Mouse (Mus musculus) embryonic facial prominence, embryonic 10.5 days (tissue): ENCODE measurements around the gene Ptgs1. TPM values are rescaled to one million over a fixed set of nuclear protein-coding genes. Genes with fewer than 3 reads are reported as not detected.

Experiments used
- DNase-seq: peaks from one replicate; pipeline ENCODE4 v3.0.0-alpha.2; 2017; ENCODE audit warnings: low spot score
- H3K27ac ChIP-seq: fragments of 300-500 bp; sonication (generic); replicated peaks from 2 replicates; pipeline ENCODE4 v1.5.1; 2016; ENCODE audit warnings: mild to moderate bottlenecking
- H3K27me3 ChIP-seq: fragments of 300-500 bp; sonication (generic); replicated peaks from 2 replicates; pipeline ENCODE4 v1.6.1; 2016; ENCODE audit warnings: low read depth, mild to moderate bottlenecking; ENCODE audit not compliant: poor library complexity, severe bottlenecking
- H3K36me3 ChIP-seq: fragments of 300-500 bp; sonication (generic); replicated peaks from 2 replicates; pipeline ENCODE4 v1.6.1; 2016; ENCODE audit warnings: mild to moderate bottlenecking, moderate library complexity
- H3K4me1 ChIP-seq: fragments of 300-500 bp; sonication (generic); 2 replicates; pipeline ENCODE4 v1.6.1; 2016
- H3K4me3 ChIP-seq: fragments of 300-500 bp; sonication (generic); 2 replicates; pipeline ENCODE4 v1.5.1; 2016; ENCODE audit warnings: mild to moderate bottlenecking, moderate library complexity
- H3K9me3 ChIP-seq: fragments of 300-500 bp; sonication (generic); 2 replicates; pipeline ENCODE4 v1.6.1; 2016; ENCODE audit warnings: mild to moderate bottlenecking
- WGBS: fragments of 180-500 bp; shearing (Covaris S2); methylation state at CpG from one replicate; pipeline ENCODE4 v1.1.7; 2016; 5-methylcytosine and 5-hydroxymethylcytosine counted together
- polyA plus RNA-seq: library from polyadenylated mRNA; unstranded; fragments of >200 nt; fragmentation: Nextera tagmentation; extraction: Ambion mirVana; gene quantifications from 2 replicates; pipeline ENCODE4 v1.2.1, GENCODE M21; 2016

Ptgs1 gene
- polyA plus RNA-seq, 1 experiment from 2014 or later = 4.8 TPM

GRCm38 (mm10) chr2:36201756-36202610, 28.2 kb upstream of the Ptgs1 start:
- Histone ChIP-seq H3K4me3 (peak overlapping the region; percentile 56), H3K36me3 (no peaks in the 10 kb centered on the region), H3K27ac (no peak overlapping the region), H3K27me3 (peaks cover 92% of the 10 kb centered on the region), H3K4me1 (peaks cover 59% of the 10 kb centered on the region), H3K9me3 (no peaks in the 10 kb centered on the region)
- WGBS = 25% methylated on average over 18 of the region's 18 CpGs
- no peak for DNase-seq

- H3K9me3 ChIP-seq = no peaks in the 10 kb centered on the region
- 19% methylated on average over 5 of the region's 5 CpGs for WGBS
- H3K27me3 ChIP-seq = peaks cover 87% of the 10 kb centered on the region
- peaks cover 64% of the 10 kb centered on the region for H3K4me1 ChIP-seq
- DNase-seq = peak; percentile 23
- no peaks in the 10 kb centered on the region for H3K36me3 ChIP-seq
- peak overlapping the region; percentile 56 for H3K4me3 ChIP-seq
- H3K27ac ChIP-seq = no peak overlapping the region
Observed at GRCm38 (mm10) chr2:36202611-36202880, 27.7 kb upstream of the Ptgs1 start.

- H3K9me3 ChIP-seq = no peaks in the 10 kb centered on the region
- DNase-seq = peak; percentile 72
- H3K27me3 ChIP-seq = peaks cover 85% of the 10 kb centered on the region
- peaks cover 62% of the 10 kb centered on the region for H3K4me1 ChIP-seq
- peak overlapping the region; percentile 56 for H3K4me3 ChIP-seq
- no peaks in the 10 kb centered on the region for H3K36me3 ChIP-seq
- WGBS = 1% methylated on average over 39 of the region's 39 CpGs
- H3K27ac ChIP-seq = peak overlapping the region; percentile 66
Observed at GRCm38 (mm10) chr2:36203011-36203825, 27.0 kb upstream of the Ptgs1 start.

GRCm38 (mm10) chr2:36204595-36204994, 25.6 kb upstream of the Ptgs1 start:
- H3K4me3 ChIP-seq = no peak overlapping the region
- no peak for DNase-seq
- H3K27me3 ChIP-seq = peaks cover 85% of the 10 kb centered on the region
- H3K27ac ChIP-seq = 0 out of 2 replicates have a peak overlapping the region, but pooled peaks have one; percentile 44
- H3K4me1 ChIP-seq = peaks cover 59% of the 10 kb centered on the region
- H3K9me3 ChIP-seq = no peaks in the 10 kb centered on the region
- H3K36me3 ChIP-seq = no peaks in the 10 kb centered on the region
- 54% methylated on average over 4 of the region's 4 CpGs for WGBS

GRCm38 (mm10) chr2:36207071-36207470, 23.2 kb upstream of the Ptgs1 start:
- Histone ChIP-seq H3K36me3 (no peaks in the 10 kb centered on the region), H3K27me3 (peaks cover 85% of the 10 kb centered on the region), H3K4me3 (no peak overlapping the region), H3K27ac (peak overlapping the region; percentile 37; the same call in 1 of the 2 replicates), H3K9me3 (no peaks in the 10 kb centered on the region), H3K4me1 (peaks cover 71% of the 10 kb centered on the region)
- WGBS = 21% methylated on average over 11 of the region's 11 CpGs
- peak; percentile 79 for DNase-seq

GRCm38 (mm10) chr2:36210796-36211195, 19.4 kb upstream of the Ptgs1 start:
- peak overlapping the region; percentile 81 for H3K27ac ChIP-seq
- WGBS = 1% methylated on average over 34 of the region's 34 CpGs
- H3K36me3 ChIP-seq = no peaks in the 10 kb centered on the region
- peak overlapping the region; percentile 42 for H3K4me3 ChIP-seq
- H3K9me3 ChIP-seq = no peaks in the 10 kb centered on the region
- H3K27me3 ChIP-seq = peaks cover 63% of the 10 kb centered on the region
- H3K4me1 ChIP-seq = peaks cover 68% of the 10 kb centered on the region
- peak; percentile 69 for DNase-seq

GRCm38 (mm10) chr2:36211785-36212184, 18.4 kb upstream of the Ptgs1 start:
- Histone ChIP-seq H3K4me1 (peaks cover 69% of the 10 kb centered on the region), H3K4me3 (peak overlapping the region; percentile 14; the same call in 1 of the 2 replicates), H3K27ac (peak overlapping the region; percentile 81), H3K27me3 (peaks cover 59% of the 10 kb centered on the region), H3K36me3 (no peaks in the 10 kb centered on the region), H3K9me3 (no peaks in the 10 kb centered on the region)
- 7% methylated on average over 7 of the region's 7 CpGs for WGBS
- peak; percentile 94 for DNase-seq

- H3K27me3 ChIP-seq = peaks cover 55% of the 10 kb centered on the region
- WGBS = 59% methylated on average over 7 of the region's 7 CpGs
- H3K4me1 ChIP-seq = peaks cover 71% of the 10 kb centered on the region
- H3K4me3 ChIP-seq = no peak overlapping the region
- H3K27ac ChIP-seq = peak overlapping the region; percentile 81
- no peaks in the 10 kb centered on the region for H3K36me3 ChIP-seq
- no peaks in the 10 kb centered on the region for H3K9me3 ChIP-seq
- DNase-seq = no peak
Observed at GRCm38 (mm10) chr2:36213108-36213507, 17.1 kb upstream of the Ptgs1 start.

GRCm38 (mm10) chr2:36214023-36214422, 16.2 kb upstream of the Ptgs1 start:
- Histone ChIP-seq H3K36me3 (no peaks in the 10 kb centered on the region), H3K27ac (peak overlapping the region; percentile 81), H3K4me1 (peaks cover 72% of the 10 kb centered on the region), H3K9me3 (no peaks in the 10 kb centered on the region), H3K27me3 (peaks cover 46% of the 10 kb centered on the region), H3K4me3 (no peak overlapping the region)
- peak; percentile 92 for DNase-seq
- 9% methylated on average over 8 of the region's 8 CpGs for WGBS

- no peak overlapping the region for H3K4me3 ChIP-seq
- no peaks in the 10 kb centered on the region for H3K36me3 ChIP-seq
- DNase-seq = no peak
- H3K27ac ChIP-seq = no peak overlapping the region
- H3K27me3 ChIP-seq = peaks cover 42% of the 10 kb centered on the region
- 68% methylated on average over 5 of the region's 5 CpGs for WGBS
- no peaks in the 10 kb centered on the region for H3K9me3 ChIP-seq
- peaks cover 67% of the 10 kb centered on the region for H3K4me1 ChIP-seq
Observed at GRCm38 (mm10) chr2:36214425-36214824, 15.8 kb upstream of the Ptgs1 start.

- peaks cover 66% of the 10 kb centered on the region for H3K4me1 ChIP-seq
- no peaks in the 10 kb centered on the region for H3K36me3 ChIP-seq
- no peak overlapping the region for H3K27ac ChIP-seq
- H3K27me3 ChIP-seq = peaks cover 34% of the 10 kb centered on the region
- H3K4me3 ChIP-seq = no peak overlapping the region
- no peaks in the 10 kb centered on the region for H3K9me3 ChIP-seq
- 90% methylated on average over 5 of the region's 5 CpGs for WGBS
- no peak for DNase-seq
Observed at GRCm38 (mm10) chr2:36215203-36215739, 15.0 kb upstream of the Ptgs1 start.

- DNase-seq = no peak
- peak overlapping the region; percentile 62 for H3K27ac ChIP-seq
- peaks cover 21% of the 10 kb centered on the region for H3K27me3 ChIP-seq
- no peak overlapping the region for H3K4me3 ChIP-seq
- no peaks in the 10 kb centered on the region for H3K36me3 ChIP-seq
- no peaks in the 10 kb centered on the region for H3K9me3 ChIP-seq
- H3K4me1 ChIP-seq = peaks cover 53% of the 10 kb centered on the region
Observed at GRCm38 (mm10) chr2:36216546-36216945, 13.7 kb upstream of the Ptgs1 start.
